Mouse (Mus musculus) CH12.LX (cell line): ENCODE results near the gene Hkdc1. TPM values are rescaled to one million over a fixed set of nuclear protein-coding genes. Genes with fewer than 3 reads are reported as not detected.
A peak's percentile ranks its signal among the peaks of the same experiment; 100 is the strongest.

Experiments used
- DNase-seq: peaks from one replicate; pipeline ENCODE4 v3.0.0-alpha.2; 2013; ENCODE audit errors: extremely low read depth
- H3K27ac ChIP-seq: 2 replicates; pipeline ENCODE4 v1.5.1; 2012; ENCODE audit warnings: low read depth, mild to moderate bottlenecking, control low read depth, moderate library complexity; ENCODE audit not compliant: insufficient read depth
- H3K27me3 ChIP-seq: replicated peaks from 2 replicates; pipeline ENCODE3; 2012; ENCODE audit warnings: inconsistent platforms
- H3K36me3 ChIP-seq, 2 experiments: replicated peaks in 1 of 2; 2 replicates each; pipeline versions ENCODE3 to v1.6.1; 2012; ENCODE audit warnings: inconsistent platforms in 1 of 2, low read length in 1 of 2, mild to moderate bottlenecking in 1 of 2, mixed read lengths in 1 of 2, moderate library complexity in 1 of 2; ENCODE audit not compliant: control insufficient read depth in 1 of 2, insufficient read depth in 1 of 2
- H3K4me1 ChIP-seq, 2 experiments: 2 replicates each; pipeline ENCODE4 v1.6.1; 2012; ENCODE audit warnings: inconsistent platforms in 1 of 2, moderate library complexity in 1 of 2; ENCODE audit not compliant: insufficient read depth in 2 of 2, control insufficient read depth in 1 of 2
- H3K4me2 ChIP-seq: 2 replicates; pipeline ENCODE4 v1.6.1; 2012; ENCODE audit warnings: low read depth, mild to moderate bottlenecking, control low read depth; ENCODE audit not compliant: poor library complexity, insufficient read depth, severe bottlenecking
- H3K4me3 ChIP-seq, 3 experiments: fragments of 150-350 bp in 1 of 3; sonication (generic) in 1 of 3; replicated peaks in 1 of 3; 2 replicates each; pipeline versions ENCODE3 to v1.5.1; 2011 to 2012; ENCODE audit warnings: low read depth in 2 of 3, low read length in 2 of 3, mild to moderate bottlenecking in 2 of 3, moderate library complexity in 2 of 3, control low read depth in 1 of 3, improper control_type of control experiment in 1 of 3, inconsistent platforms in 1 of 3, mixed read lengths in 1 of 3; ENCODE audit not compliant: poor library complexity in 1 of 3
- H3K79me2 ChIP-seq: replicated peaks from 2 replicates; pipeline ENCODE4 v1.6.1; 2012; ENCODE audit warnings: mild to moderate bottlenecking, moderate library complexity; ENCODE audit not compliant: control insufficient read depth, poor library complexity, insufficient read depth, severe bottlenecking; ENCODE audit errors: extremely low read depth
- H3K9ac ChIP-seq: 2 replicates; pipeline ENCODE4 v1.6.1; 2012; ENCODE audit warnings: low read depth, mild to moderate bottlenecking, control low read depth, moderate library complexity; ENCODE audit not compliant: insufficient read depth
- H3K9me3 ChIP-seq: replicated peaks from 2 replicates; pipeline ENCODE3; 2012; ENCODE audit warnings: low read length, inconsistent platforms, mixed read lengths
- BHLHE40 ChIP-seq: IDR thresholded peaks from 2 replicates; pipeline ENCODE4 v1.6.1; 2011; ENCODE audit warnings: mild to moderate bottlenecking, low read depth, low read length, improper control_type of control experiment
- CHD1 ChIP-seq: IDR thresholded peaks from 2 replicates; pipeline ENCODE4 v1.6.1; 2012; ENCODE audit warnings: low read depth, low read length, improper control_type of control experiment, inconsistent platforms
- CHD2 ChIP-seq: IDR thresholded peaks from 2 replicates; pipeline ENCODE4 v1.6.1; 2011; ENCODE audit warnings: low read length, improper control_type of control experiment
- E2F4 ChIP-seq: IDR thresholded peaks from 2 replicates; pipeline ENCODE4 v1.6.1; 2011; ENCODE audit warnings: low read depth, low read length, improper control_type of control experiment; ENCODE audit not compliant: insufficient replicate concordance
- ELF1 ChIP-seq: IDR thresholded peaks from 2 replicates; pipeline ENCODE4 v1.6.1; 2014; ENCODE audit warnings: low read depth, mild to moderate bottlenecking, inconsistent platforms, low read length, improper control_type of control experiment
- ETS1 ChIP-seq: conservative IDR thresholded peaks from 2 replicates; pipeline ENCODE4 v1.6.1; 2012; ENCODE audit warnings: low read depth, mild to moderate bottlenecking, inconsistent platforms, low read length, improper control_type of control experiment, moderate library complexity
- GABPA ChIP-seq: IDR thresholded peaks from 2 replicates; pipeline ENCODE4 v1.6.1; 2012; ENCODE audit warnings: low read depth, low read length, improper control_type of control experiment, inconsistent platforms; ENCODE audit not compliant: insufficient replicate concordance
- IRF4 ChIP-seq: IDR thresholded peaks from 2 replicates; pipeline ENCODE4 v1.6.1; 2014; ENCODE audit warnings: low read depth, mild to moderate bottlenecking, inconsistent platforms, low read length, improper control_type of control experiment
- JUND ChIP-seq: conservative IDR thresholded peaks from 2 replicates; pipeline ENCODE4 v1.6.1; 2011; ENCODE audit warnings: low read depth, low read length, improper control_type of control experiment
- MAX ChIP-seq: IDR thresholded peaks from 2 replicates; pipeline ENCODE4 v1.6.1; 2011; ENCODE audit warnings: low read length, improper control_type of control experiment
- MAZ ChIP-seq: IDR thresholded peaks from 2 replicates; pipeline ENCODE4 v1.6.1; 2012; ENCODE audit warnings: low read depth, mild to moderate bottlenecking, inconsistent platforms, low read length, improper control_type of control experiment, moderate library complexity
- MXI1 ChIP-seq: IDR thresholded peaks from 2 replicates; pipeline ENCODE4 v1.6.1; 2011; ENCODE audit warnings: mild to moderate bottlenecking, low read depth, low read length, improper control_type of control experiment
- MYC ChIP-seq: IDR thresholded peaks from 2 replicates; pipeline ENCODE4 v1.6.1; 2011; ENCODE audit warnings: low read depth, mild to moderate bottlenecking, improper control_type of control experiment, low read length
- NELFE ChIP-seq: IDR thresholded peaks from 2 replicates; pipeline ENCODE4 v1.6.1; 2011; ENCODE audit warnings: low read depth, low read length, improper control_type of control experiment
- NRF1 ChIP-seq: IDR thresholded peaks from 2 replicates; pipeline ENCODE4 v1.6.1; 2014; ENCODE audit warnings: low read depth, mild to moderate bottlenecking, inconsistent platforms, low read length, improper control_type of control experiment, moderate library complexity
- RAD21 ChIP-seq: IDR thresholded peaks from 2 replicates; pipeline ENCODE4 v1.6.1; 2011; ENCODE audit warnings: low read depth, mild to moderate bottlenecking, low read length, improper control_type of control experiment, moderate library complexity
- SIN3A ChIP-seq: IDR thresholded peaks from 2 replicates; pipeline ENCODE4 v1.6.1; 2012; ENCODE audit warnings: low read length, improper control_type of control experiment, inconsistent platforms
- TBP ChIP-seq: conservative IDR thresholded peaks from 2 replicates; pipeline ENCODE4 v1.6.1; 2011; ENCODE audit warnings: low read depth, low read length, improper control_type of control experiment
- TCF12 ChIP-seq: IDR thresholded peaks from 2 replicates; pipeline ENCODE4 v1.6.1; 2014; ENCODE audit warnings: low read depth, mild to moderate bottlenecking, inconsistent platforms, low read length, improper control_type of control experiment
- UBTF ChIP-seq: IDR thresholded peaks from 2 replicates; pipeline ENCODE4 v1.6.1; 2012; ENCODE audit warnings: low read depth, mild to moderate bottlenecking, inconsistent platforms, low read length, improper control_type of control experiment, moderate library complexity
- USF2 ChIP-seq: conservative IDR thresholded peaks from 2 replicates; pipeline ENCODE4 v1.6.1; 2011; ENCODE audit warnings: low read depth, low read length, improper control_type of control experiment
- ZMIZ1 ChIP-seq: IDR thresholded peaks from 2 replicates; pipeline ENCODE4 v1.6.1; 2012; ENCODE audit warnings: low read depth, mild to moderate bottlenecking, inconsistent platforms, low read length, improper control_type of control experiment
- dilution Hi-C: fragments of 300-500 bp; cut with MboI; formaldehyde crosslinking; loops from 2 replicates; pipeline ENCODE4 v1.14.3; 2020; ENCODE audit warnings: low sequenced_read_pairs; ENCODE audit not compliant: extremely low pct_unique_long_range_greater_than_20kb, extremely low pct_ligation_motif_present
- in situ Hi-C: fragments of 300-500 bp; cut with MboI; formaldehyde crosslinking; loops from 3 replicates; pipeline ENCODE4 v1.14.3; 2019; ENCODE audit warnings: low sequenced_read_pairs, low pct_ligation_motif_present, low pct_unique_long_range_greater_than_20kb, mixed read lengths
- polyA plus RNA-seq: library from polyadenylated mRNA; unstranded; fragments of >175 nt; gene quantifications from 2 replicates; pipeline ENCODE4 v1.2.1, GENCODE M21; 2012; ENCODE audit warnings: low read depth; ENCODE audit not compliant: insufficient read length
- total RNA-seq, 2 experiments: library from RNA; depleted of rRNA; stranded (reverse); fragments of 300-350 nt in 1 of 2; fragments of >200 nt in 1 of 2; gene quantifications; 2 replicates each; pipeline ENCODE4 v1.2.3; 2012 to 2014

The Hkdc1 gene
- total and polyA plus RNA-seq, 3 experiments: not detected

DNA sequence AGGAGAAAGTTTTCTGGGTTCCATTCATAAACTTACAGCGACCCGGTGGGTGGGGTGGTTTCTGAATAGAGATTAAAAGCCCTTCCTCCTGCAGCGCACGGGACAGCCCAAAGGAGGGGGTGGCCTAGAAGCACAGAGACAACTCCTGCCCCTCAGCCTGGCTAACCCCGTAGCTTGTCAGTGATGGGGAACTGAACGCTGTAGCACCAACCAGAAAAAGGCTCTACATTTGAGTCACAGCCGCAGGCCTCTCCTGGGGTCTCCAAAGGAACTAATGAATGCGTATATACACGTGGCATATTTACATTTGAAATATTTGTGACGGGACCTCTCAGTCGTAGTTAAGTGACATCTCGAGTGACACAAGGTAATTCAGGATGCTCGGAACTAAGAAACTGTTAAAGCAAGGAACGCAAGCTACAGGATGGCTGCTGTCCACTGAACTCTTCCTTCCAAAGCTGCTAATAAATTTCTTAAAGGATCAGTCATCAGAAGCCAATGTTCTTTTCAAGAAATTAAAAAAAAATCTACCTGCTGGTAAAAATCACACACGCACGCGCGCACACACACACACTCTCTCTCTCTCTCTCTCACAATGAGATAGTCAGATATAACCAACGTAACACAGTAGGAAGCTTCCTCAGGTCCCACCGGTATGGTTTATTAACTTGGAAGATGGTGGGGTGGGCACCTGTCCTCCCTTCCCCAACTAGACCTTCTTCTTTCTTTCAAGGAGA, 87.4 kb downstream of the Hkdc1 start:
- H3K36me3 ChIP-seq: peaks cover 0 to 6% of the 10 kb centered on the region in 2 experiments
- H3K27me3 ChIP-seq: no peaks in the 10 kb centered on the region
- no peak overlapping the region for H3K27ac ChIP-seq
- peak; percentile 79 for DNase-seq
- H3K4me2 ChIP-seq: peak overlapping the region; percentile 78
- no peaks in the 10 kb centered on the region for H3K9me3 ChIP-seq
- in situ Hi-C loops: no loop called here
- peak; percentile 76 for TF ChIP-seq IRF4
- no peak for TF ChIP-seq UBTF
- peak; percentile 41; the same call in 1 of the 2 replicates for TF ChIP-seq NRF1
- no peak for TF ChIP-seq E2F4
- TF ChIP-seq MXI1: peak; percentile 16; the same call in 1 of the 2 replicates
- TF ChIP-seq BHLHE40: peak; percentile 78
- TF ChIP-seq ETS1: peak; percentile 55
- TF ChIP-seq MAZ: no peak
- no peak for TF ChIP-seq USF2
- TF ChIP-seq NELFE: no peak
- TF ChIP-seq ZMIZ1: peak; percentile 48; the same call in 1 of the 2 replicates
- TF ChIP-seq CHD1: 0 out of 2 replicates have a peak, but pooled peaks have one; percentile 31
- peak; percentile 23; the same call in 1 of the 2 replicates for TF ChIP-seq CHD2
- TF ChIP-seq TBP: 0 out of 2 replicates have a peak, but pooled peaks have one; percentile 19
- TF ChIP-seq SIN3A: peak; percentile 70
- 0 out of 2 replicates have a peak, but pooled peaks have one; percentile 20 for TF ChIP-seq MYC
- peak; percentile 8; the same call in 1 of the 2 replicates for TF ChIP-seq ELF1
- TF ChIP-seq JUND: 0 out of 2 replicates have a peak, but pooled peaks have one; percentile 22
- no peaks in the 10 kb centered on the region for H3K79me2 ChIP-seq
- dilution Hi-C loops: no loop called here
- H3K4me1 ChIP-seq: peaks cover 10 to 54% of the 10 kb centered on the region in 2 experiments
- H3K9ac ChIP-seq: peak overlapping the region; percentile 11; the same call in 1 of the 2 replicates
- H3K4me3 ChIP-seq: peak overlapping the region in 1 of 3 experiments; percentile 2

DNA sequence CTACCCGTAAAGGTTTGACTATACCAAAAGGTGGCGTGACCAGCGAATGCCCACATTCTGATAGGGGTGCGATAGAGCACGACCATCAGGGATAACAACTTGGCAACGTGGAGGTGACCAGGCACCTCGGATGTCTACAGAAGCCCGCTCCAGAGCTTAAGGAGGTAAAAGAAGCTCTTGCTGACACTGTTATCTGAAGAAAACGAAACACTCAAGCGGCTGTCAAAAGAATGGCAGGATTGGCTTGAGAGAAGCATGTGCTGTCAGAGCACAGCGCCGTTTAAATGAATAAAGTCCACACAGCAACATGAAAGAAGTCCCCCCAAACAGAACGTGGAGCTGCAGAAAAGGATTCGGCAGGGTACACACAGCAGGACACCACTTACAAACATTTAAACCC, 89.0 kb downstream of the Hkdc1 start:
- Histone ChIP-seq H3K27ac (no peak overlapping the region), H3K4me3 (no peak overlapping the region), H3K79me2 (no peaks in the 10 kb centered on the region), H3K4me1 (peaks cover 4 to 54% of the 10 kb centered on the region in 2 experiments), H3K36me3 (peaks cover 0 to 15% of the 10 kb centered on the region in 2 experiments), H3K4me2 (no peak overlapping the region), H3K27me3 (no peaks in the 10 kb centered on the region), H3K9ac (no peak overlapping the region), H3K9me3 (peaks cover 3% of the 10 kb centered on the region)
- dilution Hi-C loops: no loop called here
- in situ Hi-C loops: no loop called here
- no peak for TF ChIP-seq RAD21
- TF ChIP-seq TCF12: no peak
- TF ChIP-seq GABPA: no peak
- no peak for TF ChIP-seq IRF4
- no peak for TF ChIP-seq MAX
- no peak for TF ChIP-seq NRF1
- DNase-seq: no peak
